Mouse (Mus musculus) forebrain, postnatal 0 days (tissue): ENCODE results near the gene Cmtm7. TPM values are rescaled to one million over a fixed set of nuclear protein-coding genes. Genes with fewer than 3 reads are reported as not detected.

Source experiments
- ATAC-seq: fragments of 200-750 bp; cut with Nextera tagmentation; 2 replicates; pipeline ENCODE4 v1.8.0; 2017; ENCODE audit warnings: mild to moderate bottlenecking, moderate library complexity
- DNase-seq: peaks from one replicate; pipeline ENCODE4 v3.0.0-alpha.2; 2015
- H3K27ac ChIP-seq: fragments of 300-500 bp; sonication (generic); 2 replicates; pipeline ENCODE4 v1.5.1; 2014; ENCODE audit warnings: low read depth, mild to moderate bottlenecking, antibody characterized with exemption, low read length, moderate library complexity, mixed read lengths
- H3K27me3 ChIP-seq: fragments of 300-500 bp; sonication (generic); 2 replicates; pipeline ENCODE4 v1.6.1; 2014; ENCODE audit warnings: mild to moderate bottlenecking, low read length, mixed read lengths; ENCODE audit not compliant: insufficient read depth
- H3K36me3 ChIP-seq: fragments of 300-500 bp; sonication (generic); 2 replicates; pipeline ENCODE4 v1.6.1; 2014; ENCODE audit warnings: mild to moderate bottlenecking, moderate library complexity; ENCODE audit not compliant: insufficient read depth
- H3K4me1 ChIP-seq: fragments of 300-500 bp; sonication (generic); 2 replicates; pipeline ENCODE4 v1.6.1; 2014; ENCODE audit warnings: antibody characterized with exemption; ENCODE audit not compliant: insufficient read depth
- H3K4me2 ChIP-seq: fragments of 300-500 bp; sonication (generic); 2 replicates; pipeline ENCODE4 v1.6.1; 2014; ENCODE audit warnings: low read depth, mild to moderate bottlenecking, moderate library complexity
- H3K4me3 ChIP-seq: fragments of 300-500 bp; sonication (generic); 2 replicates; pipeline ENCODE4 v1.5.1; 2014; ENCODE audit warnings: low read depth, low read length, mixed read lengths
- H3K9ac ChIP-seq: fragments of 300-500 bp; sonication (generic); 2 replicates; pipeline ENCODE4 v1.6.1; 2014; ENCODE audit warnings: mild to moderate bottlenecking
- H3K9me3 ChIP-seq: fragments of 300-500 bp; sonication (generic); 2 replicates; pipeline ENCODE4 v1.6.1; 2016; ENCODE audit warnings: low read length
- CTCF ChIP-seq: sonication (generic); IDR thresholded peaks from 2 replicates; pipeline ENCODE4 v1.5.1; 2016; ENCODE audit warnings: antibody characterized with exemption, control low read depth, low read depth
- WGBS: fragments of 180-500 bp; shearing (Covaris S2); extraction: QIAGEN DNeasy Blood & Tissue Kit; methylation state at CpG from one replicate; pipeline ENCODE4 v1.1.7; 2014; 5-methylcytosine and 5-hydroxymethylcytosine counted together
- polyA plus RNA-seq: library from polyadenylated mRNA; unstranded; fragments of >200 nt; fragmentation: Nextera tagmentation; extraction: Ambion mirVana; gene quantifications from 2 replicates; pipeline ENCODE4 v1.2.1, GENCODE M21; 2015
- total RNA-seq: library from RNA; depleted of rRNA; stranded (reverse); fragments of >200 nt; gene quantifications from 2 replicates; pipeline ENCODE4 v1.2.3, GENCODE M21; 2014

Cmtm7 gene
- total and polyA plus RNA-seq, 2 experiments from 2014 or later = 6.0 to 9.5 TPM

- H3K4me3 ChIP-seq = no peak overlapping the region
- 92% methylated on average over 15 of the region's 15 CpGs for WGBS
- no peak for TF ChIP-seq CTCF
- H3K27me3 ChIP-seq = no peaks in the 10 kb centered on the region
- no peak overlapping the region for H3K9ac ChIP-seq
- H3K4me1 ChIP-seq = no peaks in the 10 kb centered on the region
- no peak overlapping the region for H3K27ac ChIP-seq
- no peak for DNase-seq
- H3K4me2 ChIP-seq = no peak overlapping the region
- ATAC-seq = no peak
- no peaks in the 10 kb centered on the region for H3K9me3 ChIP-seq
- no peaks in the 10 kb centered on the region for H3K36me3 ChIP-seq
Observed at GRCm38 (mm10) chr9:114821548-114822289, 40.1 kb upstream of the Cmtm7 start.

- Histone ChIP-seq H3K27me3 (no peaks in the 10 kb centered on the region), H3K36me3 (no peaks in the 10 kb centered on the region), H3K4me1 (no peaks in the 10 kb centered on the region), H3K4me3 (no peak overlapping the region), H3K27ac (no peak overlapping the region), H3K4me2 (no peak overlapping the region), H3K9me3 (no peaks in the 10 kb centered on the region), H3K9ac (no peak overlapping the region)
- 78% methylated on average over 3 of the region's 3 CpGs for WGBS
- ATAC-seq = no peak
- no peak for DNase-seq
- no peak for TF ChIP-seq CTCF
Observed at GRCm38 (mm10) chr9:114818918-114819317, 37.3 kb upstream of the Cmtm7 start.

- DNase-seq (no peak), ATAC-seq (no peak)
- no peaks in the 10 kb centered on the region for H3K27me3 ChIP-seq
- H3K4me3 ChIP-seq = no peak overlapping the region
- no peaks in the 10 kb centered on the region for H3K9me3 ChIP-seq
- no peaks in the 10 kb centered on the region for H3K4me1 ChIP-seq
- 85% methylated on average over 7 of the region's 7 CpGs for WGBS
- no peaks in the 10 kb centered on the region for H3K36me3 ChIP-seq
- H3K4me2 ChIP-seq = no peak overlapping the region
- H3K9ac ChIP-seq = no peak overlapping the region
- H3K27ac ChIP-seq = no peak overlapping the region
- TF ChIP-seq CTCF = no peak
Observed at GRCm38 (mm10) chr9:114817012-114817411, 35.4 kb upstream of the Cmtm7 start.

GRCm38 (mm10) chr9:114816121-114816520, 34.5 kb upstream of the Cmtm7 start:
- no peaks in the 10 kb centered on the region for H3K4me1 ChIP-seq
- TF ChIP-seq CTCF = no peak

GRCm38 (mm10) chr9:114815315-114815714, 33.7 kb upstream of the Cmtm7 start:
- TF ChIP-seq CTCF = peak; percentile 54
- no peak for DNase-seq

More at GRCm38 (mm10) chr9:114816121-114816520, 34.5 kb upstream of the Cmtm7 start:
- H3K9me3 ChIP-seq = no peaks in the 10 kb centered on the region
- no peak overlapping the region for H3K27ac ChIP-seq
- no peaks in the 10 kb centered on the region for H3K27me3 ChIP-seq
- H3K36me3 ChIP-seq = no peaks in the 10 kb centered on the region
- 98% methylated on average over 7 of the region's 7 CpGs for WGBS
- no peak overlapping the region for H3K4me2 ChIP-seq
- ATAC-seq (no peak), DNase-seq (no peak)
- H3K9ac ChIP-seq = no peak overlapping the region
- no peak overlapping the region for H3K4me3 ChIP-seq

GRCm38 (mm10) chr9:114812001-114812400, 30.3 kb upstream of the Cmtm7 start:
- ATAC-seq (no peak), DNase-seq (no peak)
- 92% methylated on average over 4 of the region's 4 CpGs for WGBS
- Histone ChIP-seq H3K27me3 (no peaks in the 10 kb centered on the region), H3K36me3 (no peaks in the 10 kb centered on the region), H3K27ac (no peak overlapping the region), H3K4me2 (no peak overlapping the region), H3K9ac (no peak overlapping the region), H3K4me3 (no peak overlapping the region), H3K4me1 (no peaks in the 10 kb centered on the region), H3K9me3 (no peaks in the 10 kb centered on the region)
- no peak for TF ChIP-seq CTCF

More at GRCm38 (mm10) chr9:114815315-114815714, 33.7 kb upstream of the Cmtm7 start:
- ATAC-seq = no peak
- H3K27me3 ChIP-seq = no peaks in the 10 kb centered on the region
- H3K27ac ChIP-seq = no peak overlapping the region
- no peaks in the 10 kb centered on the region for H3K9me3 ChIP-seq
- no peaks in the 10 kb centered on the region for H3K36me3 ChIP-seq
- no peaks in the 10 kb centered on the region for H3K4me1 ChIP-seq
- H3K9ac ChIP-seq = no peak overlapping the region
- WGBS = 82% methylated on average over 4 of the region's 4 CpGs
- no peak overlapping the region for H3K4me2 ChIP-seq
- no peak overlapping the region for H3K4me3 ChIP-seq

- H3K27me3 ChIP-seq = no peaks in the 10 kb centered on the region
- TF ChIP-seq CTCF = no peak
- H3K4me3 ChIP-seq = no peak overlapping the region
- no peaks in the 10 kb centered on the region for H3K9me3 ChIP-seq
- H3K36me3 ChIP-seq = no peaks in the 10 kb centered on the region
- H3K4me1 ChIP-seq = no peaks in the 10 kb centered on the region
- no peak overlapping the region for H3K9ac ChIP-seq
- ATAC-seq = no peak
- no peak overlapping the region for H3K4me2 ChIP-seq
- DNase-seq = no peak
- 80% methylated on average over 11 of the region's 11 CpGs for WGBS
- H3K27ac ChIP-seq = no peak overlapping the region
Observed at GRCm38 (mm10) chr9:114810837-114811236, 29.2 kb upstream of the Cmtm7 start.
